Mouse (Mus musculus) adrenal gland, postnatal 36 days (tissue): ENCODE measurements around the gene Myom3. TPM values are rescaled to one million over a fixed set of nuclear protein-coding genes. Genes with fewer than 3 reads are reported as not detected.

ENCODE experiments used
- DNase-seq, 2 experiments: peaks; one replicate each; pipeline ENCODE4 v3.0.0; 2021; ENCODE audit warnings: mixed read lengths in 1 of 2
- total RNA-seq, 2 experiments: library from RNA; stranded (reverse); gene quantifications; 2 replicates each; pipeline ENCODE4 v1.2.3; 2021

Gene Myom3
- total RNA-seq, 2 experiments from 2014 or later, result 0.16 to 0.33 TPM

GRCm38 (mm10) chr4:135761048-135761447 is 1.5 kb downstream of the Myom3 start:
- DNase-seq, result no peak

GRCm38 (mm10) chr4:135761569-135761968 is 2.1 kb downstream of the Myom3 start:
- no peak for DNase-seq

- DNase-seq, result peak; percentile 80 to 83
Observed at GRCm38 (mm10) chr4:135762251-135762906, 2.9 kb downstream of the Myom3 start.

- no peak for DNase-seq
Observed at GRCm38 (mm10) chr4:135764700-135765099, 5.2 kb downstream of the Myom3 start.

- no peak for DNase-seq
Observed at GRCm38 (mm10) chr4:135765707-135766106, 6.2 kb downstream of the Myom3 start.

GRCm38 (mm10) chr4:135766976-135767375 is 7.5 kb downstream of the Myom3 start:
- peak; percentile 64 to 74 for DNase-seq

GRCm38 (mm10) chr4:135768572-135769526 is 9.3 kb downstream of the Myom3 start:
- DNase-seq, result peak; percentile 58 to 75

GRCm38 (mm10) chr4:135770611-135771305 is 11.2 kb downstream of the Myom3 start:
- DNase-seq, result peak in 1 of 2 experiments; percentile 41

- DNase-seq, result no peak
Observed at GRCm38 (mm10) chr4:135771592-135771991, 12.1 kb downstream of the Myom3 start.

- no peak for DNase-seq
Observed at GRCm38 (mm10) chr4:135772671-135773070, 13.2 kb downstream of the Myom3 start.

- DNase-seq, result no peak
Observed at GRCm38 (mm10) chr4:135774496-135774895, 15.0 kb downstream of the Myom3 start.

GRCm38 (mm10) chr4:135776850-135777249 is 17.3 kb downstream of the Myom3 start:
- no peak for DNase-seq

GRCm38 (mm10) chr4:135779661-135780060 is 20.1 kb downstream of the Myom3 start:
- no peak for DNase-seq

GRCm38 (mm10) chr4:135780255-135780654 is 20.7 kb downstream of the Myom3 start:
- DNase-seq, result no peak

- no peak for DNase-seq
Observed at GRCm38 (mm10) chr4:135781304-135781703, 21.8 kb downstream of the Myom3 start.

- no peak for DNase-seq
Observed at GRCm38 (mm10) chr4:135786581-135786980, 27.1 kb downstream of the Myom3 start.

- DNase-seq, result no peak
Observed at GRCm38 (mm10) chr4:135787271-135787670, 27.8 kb downstream of the Myom3 start.

- no peak for DNase-seq
Observed at GRCm38 (mm10) chr4:135789135-135789534, 29.6 kb downstream of the Myom3 start.

GRCm38 (mm10) chr4:135792821-135793220 is 33.3 kb downstream of the Myom3 start:
- no peak for DNase-seq

GRCm38 (mm10) chr4:135797931-135798330 is 38.4 kb downstream of the Myom3 start:
- DNase-seq, result peak; percentile 42 to 66

- DNase-seq, result peak; percentile 91 to 92
Observed at GRCm38 (mm10) chr4:135801543-135801942, 42.0 kb downstream of the Myom3 start.

- DNase-seq, result no peak
Observed at GRCm38 (mm10) chr4:135803299-135803698, 43.8 kb downstream of the Myom3 start.

- no peak for DNase-seq
Observed at GRCm38 (mm10) chr4:135804169-135804568, 44.7 kb downstream of the Myom3 start.
